7 mouse cellular contexts compared by ENCODE assay signal in the genomic region with DNA sequence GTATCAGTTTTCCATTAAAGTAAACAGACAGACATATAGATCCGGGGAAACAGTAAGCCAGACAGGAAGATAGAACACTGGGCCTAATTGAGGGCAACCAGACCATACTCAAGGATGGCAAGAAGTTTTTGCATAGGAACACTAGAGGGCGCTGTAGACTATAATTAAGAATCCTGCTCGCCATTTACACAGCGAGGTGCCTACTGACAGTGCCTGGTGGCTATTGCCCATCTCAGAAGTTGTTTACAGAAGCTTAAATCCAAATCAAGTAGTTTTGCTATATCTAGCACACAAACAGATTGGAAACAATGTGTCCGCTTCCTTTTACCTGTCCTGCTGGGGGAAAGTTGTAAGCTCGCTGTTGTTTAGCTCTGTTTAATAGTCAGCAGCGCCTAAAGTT. TPM values are rescaled to one million over a fixed set of nuclear protein-coding genes. Genes with fewer than 3 reads are reported as not detected.
DNase-seq lines count a peak whose midpoint lies in the region; ATAC-seq lines count a peak whose summit lies in the region.

No protein-coding gene starts in this region.

- no peaks in the 10 kb centered on the region for H3K27me3 ChIP-seq in embryonic facial prominence, embryonic 11.5 days (ENCODE audit: control insufficient read depth, insufficient read depth, low read length)
- no peaks in the 10 kb centered on the region for H3K27me3 ChIP-seq in hindbrain, embryonic 16.5 days (replicated peaks; ENCODE audit: control insufficient read depth, insufficient read depth, low read length)
- no peaks in the 10 kb centered on the region for H3K27me3 ChIP-seq in liver, embryonic 13.5 days

- H3K27ac ChIP-seq in embryonic facial prominence, embryonic 11.5 days (replicated peaks; ENCODE audit: low read depth, low read length) = no peak overlapping the region
- no peak overlapping the region for H3K27ac ChIP-seq in hindbrain, embryonic 16.5 days (ENCODE audit: low read depth, low read length)
- no peak overlapping the region for H3K27ac ChIP-seq in liver, embryonic 13.5 days

- WGBS in embryonic facial prominence, embryonic 11.5 days = 36% methylated on average over 7 of the region's 7 CpGs
- WGBS in hindbrain, embryonic 16.5 days = 30% methylated on average over 7 of the region's 7 CpGs
- WGBS in liver, embryonic 13.5 days (ENCODE audit: insufficient replicate concordance) = 34% methylated on average over 7 of the region's 7 CpGs

- no peak overlapping the region for H3K4me2 ChIP-seq in embryonic facial prominence, embryonic 11.5 days (ENCODE audit: low read depth, low read length)
- H3K4me2 ChIP-seq in hindbrain, embryonic 16.5 days (ENCODE audit: low read length) = no peak overlapping the region
- H3K4me2 ChIP-seq in liver, embryonic 13.5 days = no peak overlapping the region

- H3K9me3 ChIP-seq in embryonic facial prominence, embryonic 11.5 days (replicated peaks; ENCODE audit: control insufficient read depth, low read length) = no peaks in the 10 kb centered on the region
- H3K9me3 ChIP-seq in hindbrain, embryonic 16.5 days (ENCODE audit: control insufficient read depth, low read length) = no peaks in the 10 kb centered on the region
- no peaks in the 10 kb centered on the region for H3K9me3 ChIP-seq in liver, embryonic 13.5 days (replicated peaks)

- H3K9ac ChIP-seq in embryonic facial prominence, embryonic 11.5 days (replicated peaks; ENCODE audit: low read length) = no peak overlapping the region
- H3K9ac ChIP-seq in hindbrain, embryonic 16.5 days (ENCODE audit: low read depth, low read length) = no peak overlapping the region
- no peak overlapping the region for H3K9ac ChIP-seq in liver, embryonic 13.5 days

- peak; percentile 3 to 23 for DNase-seq in spleen, postnatal 36 days (ENCODE audit: low spot score in 2 of 2)
- no peak for DNase-seq in spleen, adult 18-20 months
- DNase-seq in brain, adult 2 months (ENCODE audit: low read depth, low spot score) = peak; percentile 86
- peak; percentile 93 for DNase-seq in embryonic facial prominence, embryonic 11.5 days (ENCODE audit: low spot score)
- DNase-seq in liver, embryonic 13.5 days = peak; percentile 34
- DNase-seq in retina, embryonic 14.5 days (ENCODE audit: low spot score) = peak; percentile 97

- 0 out of 2 replicates have a peak, but pooled peaks have one; percentile 68 for ATAC-seq in embryonic facial prominence, embryonic 11.5 days (replicated peaks; ENCODE audit: insufficient number of reproducible peaks, low FRiP score, low TSS enrichment, low read depth)
- ATAC-seq in hindbrain, embryonic 16.5 days = peak; percentile 81
- ATAC-seq in liver, embryonic 13.5 days (ENCODE audit: low read depth) = no peak

- H3K4me3 ChIP-seq in embryonic facial prominence, embryonic 11.5 days (ENCODE audit: low read depth, low read length) = no peak overlapping the region
- H3K4me3 ChIP-seq in hindbrain, embryonic 16.5 days (ENCODE audit: low read length) = no peak overlapping the region
- no peak overlapping the region for H3K4me3 ChIP-seq in liver, embryonic 13.5 days (replicated peaks)

- no peaks in the 10 kb centered on the region for H3K4me1 ChIP-seq in embryonic facial prominence, embryonic 11.5 days (ENCODE audit: control insufficient read depth, insufficient read depth, low read length)
- H3K4me1 ChIP-seq in hindbrain, embryonic 16.5 days (ENCODE audit: control insufficient read depth, insufficient read depth, low read depth, low read length) = no peaks in the 10 kb centered on the region
- H3K4me1 ChIP-seq in liver, embryonic 13.5 days (replicated peaks) = peaks cover 8% of the 10 kb centered on the region; the same call in 1 of the 2 replicates

- H3K36me3 ChIP-seq in embryonic facial prominence, embryonic 11.5 days (replicated peaks; ENCODE audit: control insufficient read depth, insufficient read depth, low read depth, low read length) = no peaks in the 10 kb centered on the region
- H3K36me3 ChIP-seq in hindbrain, embryonic 16.5 days (ENCODE audit: control insufficient read depth, insufficient read depth, low read length) = no peaks in the 10 kb centered on the region
- no peaks in the 10 kb centered on the region for H3K36me3 ChIP-seq in liver, embryonic 13.5 days

RNA-seq across cellular contexts. Expression of gene Rnf144b, which starts 29.9 kb away (rescaled TPM):
- polyA plus RNA-seq in embryonic facial prominence, embryonic 11.5 days (2014; fragmentation: Nextera tagmentation; extraction: Ambion mirVana) = 1.5 and 1.7 TPM in 2 replicates
- 0.81 and 1.1 TPM in 2 replicates for polyA plus RNA-seq in hindbrain, embryonic 16.5 days (2015; fragmentation: Nextera tagmentation; extraction: Ambion mirVana)
- polyA plus RNA-seq in liver, embryonic 13.5 days (2015; fragmentation: Nextera tagmentation; extraction: Ambion mirVana) = 0.93 and 0.98 TPM in 2 replicates

RNA-seq across cellular contexts. Expression of gene Dek, which starts 46.4 kb away (rescaled TPM):
- 314 and 345 TPM in 2 replicates for polyA plus RNA-seq in embryonic facial prominence, embryonic 11.5 days (2014; fragmentation: Nextera tagmentation; extraction: Ambion mirVana)
- 99.1 and 101 TPM in 2 replicates for polyA plus RNA-seq in hindbrain, embryonic 16.5 days (2015; fragmentation: Nextera tagmentation; extraction: Ambion mirVana)
- polyA plus RNA-seq in liver, embryonic 13.5 days (2015; fragmentation: Nextera tagmentation; extraction: Ambion mirVana) = 493 and 566 TPM in 2 replicates

Comparison
In these comparisons a context has a peak if more than half of its experiments do, and no peak if none do; other contexts are left out.
1. DNase-seq: peak in spleen, postnatal 36 days (2 of 2), brain, adult 2 months (single experiment), embryonic facial prominence, embryonic 11.5 days (single experiment), liver, embryonic 13.5 days (single experiment) and retina, embryonic 14.5 days (single experiment); none in spleen, adult 18-20 months (0 of 2).